Mouse (Mus musculus) cerebellum, adult 11-12 months (tissue): ENCODE data around the gene Trabd2b.

ENCODE experiments used
- DNase-seq: peaks from one replicate; pipeline ENCODE4 v3.0.0; 2022

Trabd2b gene

DNA sequence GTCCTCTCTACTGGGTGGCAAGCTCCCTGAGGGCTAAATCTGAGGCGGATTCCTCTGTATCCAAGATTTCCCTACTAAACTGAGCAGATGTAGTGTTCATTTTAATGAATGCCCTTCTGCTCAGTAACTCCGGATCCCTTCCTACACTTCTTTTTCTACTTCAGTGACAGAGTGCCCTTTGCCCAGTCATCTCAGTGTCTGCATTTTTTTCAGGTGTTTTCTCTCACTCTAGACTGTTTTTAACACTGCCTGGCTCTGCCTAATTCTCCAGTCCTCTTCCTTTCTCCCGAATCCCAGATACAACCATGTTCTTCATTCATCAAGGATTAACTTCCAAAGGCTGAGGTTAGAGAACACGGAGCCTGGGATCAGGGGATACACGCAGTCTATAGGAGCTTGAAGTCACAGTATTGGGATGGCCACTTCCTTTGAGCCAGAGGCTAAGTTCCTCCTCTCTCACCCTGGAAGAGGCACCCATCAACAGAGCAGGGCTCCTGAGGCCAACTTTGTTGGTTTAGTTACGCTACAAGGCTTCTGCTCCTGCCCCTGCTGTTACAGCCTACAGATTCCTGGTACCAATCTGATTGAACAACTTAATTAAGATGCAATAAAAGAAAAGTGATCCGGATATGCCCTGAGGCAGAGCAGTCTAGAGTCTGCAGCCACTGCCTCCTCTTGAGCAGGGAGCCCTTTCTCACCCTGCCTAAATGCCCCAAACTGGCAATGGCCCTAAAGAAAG, 4.4 kb upstream of the Trabd2b start:
- DNase-seq = no peak

DNA sequence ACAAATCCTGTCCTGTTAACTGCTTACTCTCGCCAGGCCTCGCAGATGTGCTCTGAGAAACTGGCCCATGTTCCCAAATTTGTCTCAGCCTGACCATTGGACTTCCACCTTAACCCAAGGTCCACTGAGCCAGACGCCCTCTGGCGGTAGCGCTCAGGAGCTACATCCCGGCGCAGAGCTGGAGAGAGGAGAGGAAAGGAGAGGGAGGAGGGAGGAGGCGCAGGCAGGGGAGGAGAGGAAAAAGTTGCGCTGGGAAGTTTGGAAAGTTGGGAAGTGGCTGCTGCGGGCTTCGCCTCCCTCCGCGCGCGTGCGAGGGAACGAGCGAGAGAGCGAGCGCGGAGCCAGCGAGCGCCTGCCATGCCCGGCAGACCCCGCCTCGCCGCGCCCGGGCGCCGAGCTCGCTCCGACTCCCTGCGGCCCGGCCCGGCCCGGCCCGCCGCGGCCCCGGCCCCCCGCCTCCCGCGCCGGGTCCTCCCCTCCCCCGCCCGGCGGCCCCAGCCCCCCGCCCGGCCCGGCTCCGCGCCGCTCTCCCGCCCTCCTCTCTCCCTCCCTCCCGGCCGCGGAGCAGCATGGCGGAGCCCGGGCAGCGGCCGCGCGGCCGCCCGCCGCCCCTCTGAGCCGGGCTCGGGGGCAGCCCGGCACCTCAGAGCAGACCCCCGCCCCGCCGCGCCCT, 706 bp upstream of the Trabd2b start:
- peak; percentile 56 for DNase-seq

DNA sequence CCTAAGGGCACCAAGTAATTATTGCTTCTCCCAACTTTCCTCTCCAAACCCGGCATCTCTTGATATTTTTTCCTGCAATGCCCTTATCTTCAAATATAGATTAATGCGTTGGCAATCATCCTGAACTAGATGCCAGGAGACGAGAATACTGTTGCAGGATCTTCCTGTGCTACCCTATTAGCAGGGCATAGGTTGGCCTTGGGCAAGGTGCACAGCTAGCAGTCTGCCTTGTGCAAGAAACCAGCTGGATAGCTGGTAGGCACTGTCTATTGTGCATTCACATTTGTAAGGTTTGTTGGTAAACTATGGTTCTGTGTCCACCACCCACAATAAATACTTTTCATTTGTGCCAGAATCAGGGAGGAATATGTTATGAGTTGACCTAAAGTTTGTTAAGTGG, 992 bp downstream of the Trabd2b start:
- no peak for DNase-seq

DNA sequence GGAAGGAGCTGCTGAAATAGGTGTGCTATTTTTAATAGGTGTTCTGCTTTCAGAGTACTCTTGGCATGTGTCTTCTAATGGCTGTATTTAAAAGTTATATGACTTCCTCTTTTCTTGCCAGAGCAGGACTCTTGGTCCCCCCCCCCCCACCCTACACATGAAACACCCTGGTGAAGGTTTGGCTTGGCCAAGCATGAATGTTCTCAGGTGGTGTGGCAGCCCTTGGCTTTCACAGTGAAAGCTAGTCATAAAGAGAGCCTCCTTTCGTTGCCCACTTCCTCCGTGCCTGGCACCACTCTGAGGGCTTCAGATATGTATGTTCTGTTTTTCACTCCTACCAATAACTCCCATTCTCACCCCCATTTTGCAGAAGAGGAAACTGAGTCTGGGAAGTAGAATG, 1.8 kb downstream of the Trabd2b start:
- DNase-seq = no peak

DNA sequence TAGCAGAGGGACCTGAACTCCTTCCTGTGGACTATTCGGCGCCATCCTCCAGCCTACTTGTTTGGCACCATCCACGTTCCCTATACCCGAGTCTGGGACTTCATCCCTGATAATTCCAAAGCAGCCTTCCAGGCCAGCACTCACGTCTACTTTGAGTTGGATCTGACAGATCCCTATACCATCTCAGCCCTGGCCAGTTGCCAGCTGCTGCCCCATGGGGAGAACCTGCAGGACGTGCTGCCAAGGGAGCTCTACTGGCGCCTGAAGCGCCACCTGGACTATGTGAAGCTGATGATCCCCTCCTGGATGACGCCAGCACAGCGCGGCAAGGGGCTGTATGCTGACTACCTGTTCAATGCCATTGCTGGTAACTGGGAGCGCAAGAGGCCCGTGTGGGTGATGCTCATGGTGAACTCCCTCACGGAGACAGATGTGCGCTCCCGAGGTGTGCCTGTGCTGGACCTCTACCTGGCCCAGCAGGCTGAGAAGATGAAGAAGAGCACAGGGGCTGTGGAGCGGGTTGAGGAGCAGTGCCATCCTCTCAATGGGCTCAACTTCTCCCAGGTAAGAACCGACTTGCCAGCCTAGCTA, 2.5 kb downstream of the Trabd2b start:
- no peak for DNase-seq

DNA sequence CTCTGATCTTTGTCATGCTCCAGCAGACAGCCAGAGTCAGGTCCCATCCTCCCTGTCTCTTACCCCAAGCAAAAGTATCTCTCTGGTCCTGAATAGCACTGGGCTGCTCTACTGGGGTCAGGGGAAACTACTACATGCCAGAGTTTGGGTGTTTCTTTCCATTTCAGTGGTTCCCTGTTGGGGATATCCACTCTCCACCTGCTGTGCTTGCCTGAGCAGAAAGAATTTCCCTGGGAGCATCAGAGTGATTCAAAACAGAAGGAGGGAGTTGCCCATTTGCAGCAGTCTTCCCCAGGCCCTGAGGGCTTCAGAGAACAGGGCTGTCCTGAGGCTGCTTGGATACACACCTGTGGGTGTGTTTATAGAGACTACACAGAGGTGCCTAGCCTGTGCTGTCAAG, 3.0 kb downstream of the Trabd2b start:
- no peak for DNase-seq

DNA sequence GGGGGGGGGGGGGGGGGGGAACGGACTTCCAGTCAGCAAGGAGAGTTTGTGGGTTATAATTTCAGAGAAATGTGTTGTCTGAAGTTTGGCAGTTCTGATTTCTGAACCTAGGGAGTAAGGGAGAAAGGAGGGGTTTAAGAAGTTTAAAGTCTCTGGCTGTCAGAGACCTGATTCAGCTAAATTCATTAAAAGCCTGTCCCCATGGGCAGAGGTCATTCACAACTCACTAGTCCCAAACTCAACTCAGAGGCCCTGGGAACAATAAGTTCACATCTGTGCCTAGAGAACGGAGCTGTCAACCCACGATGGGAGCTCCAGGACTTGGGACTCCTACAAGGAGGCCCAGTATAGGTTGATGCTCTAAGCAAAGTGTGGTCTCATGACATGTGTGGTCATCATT, 3.5 kb downstream of the Trabd2b start:
- no peak for DNase-seq

DNA sequence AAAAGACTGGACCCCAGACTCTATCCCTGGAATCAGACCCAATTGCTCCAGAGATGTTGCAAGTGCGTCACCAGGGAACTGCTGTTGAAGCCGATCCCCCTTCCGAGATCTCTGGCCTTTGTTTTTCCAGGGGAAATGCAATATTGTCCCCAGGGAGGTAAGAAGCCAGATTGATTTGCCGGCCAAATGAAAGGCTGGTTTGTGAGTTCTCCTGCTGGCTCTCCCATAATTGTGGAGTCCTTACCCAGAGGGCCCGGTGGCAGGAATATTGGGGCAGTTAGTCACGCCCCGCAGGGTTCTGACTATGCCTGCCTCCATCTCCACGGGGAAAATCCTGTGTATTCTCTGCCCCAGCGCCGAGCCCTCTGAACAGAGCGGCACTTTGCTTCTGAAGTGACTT, 3.9 kb downstream of the Trabd2b start:
- DNase-seq = no peak

DNA sequence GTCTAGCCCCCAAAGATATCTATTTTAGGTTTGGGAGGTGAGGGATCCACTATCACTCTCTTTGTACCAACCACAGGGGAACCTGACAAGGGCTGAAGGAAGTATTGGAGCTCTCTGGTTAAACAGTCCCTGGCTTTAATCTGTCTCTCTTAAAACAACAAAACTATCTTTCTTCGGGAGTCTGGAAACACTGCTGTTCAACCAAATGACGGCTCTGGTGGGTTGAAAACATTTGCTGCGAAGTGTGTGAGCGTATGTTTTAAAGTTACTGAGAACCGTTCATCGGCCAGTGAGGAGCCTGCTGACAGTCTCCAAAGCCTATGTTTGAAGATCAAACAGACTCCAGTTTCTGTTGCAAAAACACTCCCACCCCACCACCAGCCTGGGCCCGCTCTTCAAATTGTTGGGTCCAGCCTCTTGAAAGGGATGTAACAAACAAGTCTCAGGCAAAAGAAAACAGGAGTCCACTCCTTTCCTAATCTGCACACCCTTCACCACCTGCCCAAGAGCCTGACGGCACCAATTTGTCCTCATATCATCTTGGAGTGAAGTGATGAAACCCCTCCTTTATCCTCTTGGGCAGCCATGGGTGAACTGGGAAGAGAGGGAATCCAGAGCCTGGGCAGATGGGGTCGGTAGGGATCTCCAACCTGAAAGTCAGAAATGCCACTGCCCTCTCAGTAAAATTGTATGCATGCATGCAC, 4.6 kb downstream of the Trabd2b start:
- DNase-seq = no peak

DNA sequence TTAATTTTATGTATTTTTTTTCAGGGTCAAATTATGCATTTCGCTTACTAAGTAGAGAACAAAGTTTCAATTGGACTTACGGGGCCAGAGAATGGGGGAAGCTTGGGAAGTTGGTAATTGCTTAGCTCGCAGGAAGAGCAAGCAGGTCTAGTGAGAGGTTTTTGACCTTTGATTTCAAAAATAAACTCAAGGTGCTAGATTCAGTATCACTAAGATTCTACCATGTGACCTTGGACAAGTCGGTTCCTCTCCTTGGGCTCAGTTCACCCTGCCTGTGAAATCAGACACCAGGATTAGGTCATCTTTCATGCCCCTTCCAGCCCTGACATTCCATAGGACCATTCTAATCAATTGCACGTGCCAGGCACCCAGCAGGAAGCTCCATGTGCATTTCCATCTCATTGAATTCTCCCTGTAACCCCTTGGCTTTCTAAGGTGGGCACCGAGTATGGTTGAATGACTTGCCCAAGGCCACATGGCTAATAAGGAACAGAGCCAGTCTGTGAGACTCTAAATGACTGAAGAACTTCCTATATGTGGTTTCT, 5.4 kb downstream of the Trabd2b start:
- DNase-seq = no peak

DNA sequence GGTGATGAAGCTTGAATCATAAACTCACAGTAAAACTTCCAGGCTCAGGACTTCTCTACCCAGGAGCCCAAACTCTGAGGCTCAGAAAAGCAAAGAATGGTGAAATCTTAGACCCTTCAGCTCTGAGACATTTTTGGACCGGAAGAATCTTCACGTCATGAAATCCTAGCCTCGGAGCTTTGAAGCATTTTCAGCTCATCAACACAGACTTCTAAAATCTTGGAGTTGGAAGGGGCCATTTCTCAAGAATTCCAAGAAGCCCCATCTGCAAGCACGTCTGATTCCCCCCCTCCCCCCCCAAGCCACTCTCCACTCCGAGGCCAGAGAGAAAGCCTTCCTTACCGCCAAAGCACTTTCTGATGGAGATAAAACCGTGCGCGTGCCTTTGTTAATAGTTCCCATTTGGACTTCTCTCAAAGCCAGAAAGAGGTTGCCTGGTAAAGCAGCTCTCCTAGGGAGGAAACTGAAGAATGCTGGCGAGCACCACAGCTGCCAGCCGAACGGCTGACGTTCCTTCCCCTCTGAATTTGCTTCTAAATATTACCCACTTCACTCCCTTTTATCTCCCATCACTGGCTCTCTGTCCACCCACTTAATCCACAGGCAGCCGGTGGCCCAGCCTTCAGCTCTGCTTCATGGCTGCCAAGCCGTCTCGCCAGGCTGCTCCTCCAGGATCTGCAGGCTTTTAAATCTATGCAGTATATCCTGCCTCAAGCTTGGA, 9.6 kb downstream of the Trabd2b start:
- no peak for DNase-seq

DNA sequence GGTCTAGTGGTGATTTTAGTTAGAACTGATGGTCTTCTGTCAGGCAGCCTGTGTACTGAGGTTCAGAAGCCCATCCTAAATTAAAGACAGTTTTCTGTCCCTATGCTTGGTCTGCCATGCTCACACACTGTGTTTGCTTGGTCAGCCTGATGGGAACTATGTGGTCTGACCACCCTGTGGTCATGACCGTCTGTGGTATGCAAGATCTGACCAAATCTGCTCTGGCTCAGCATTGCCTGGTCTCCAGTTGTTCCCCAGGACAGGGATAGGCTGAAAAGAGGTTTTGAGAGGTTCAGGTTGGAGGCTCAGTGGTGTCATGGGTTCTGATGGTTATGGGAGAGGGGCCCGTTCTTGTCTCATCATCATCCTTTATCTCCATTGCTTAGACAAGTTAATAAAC, 13.6 kb downstream of the Trabd2b start:
- DNase-seq = no peak

DNA sequence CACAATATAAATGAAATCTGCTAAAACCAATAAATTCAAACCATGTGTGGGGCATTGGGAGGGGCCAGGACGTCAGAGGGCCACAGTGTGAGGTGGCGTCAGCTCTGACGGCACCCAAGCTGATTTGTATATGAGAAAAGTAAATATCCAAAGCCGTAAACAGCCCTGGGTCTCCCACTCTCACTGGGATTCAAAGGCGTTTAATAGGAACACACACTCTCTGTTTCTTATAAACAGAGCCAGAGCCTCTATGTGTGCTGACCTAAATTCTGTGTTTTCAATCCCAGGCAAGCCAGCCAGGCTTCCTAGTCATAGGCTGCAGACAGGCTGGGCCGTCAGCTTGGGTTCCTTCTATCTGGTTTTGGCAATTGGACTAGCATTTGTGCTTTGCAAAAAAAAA, 16.6 kb downstream of the Trabd2b start:
- DNase-seq = no peak

DNA sequence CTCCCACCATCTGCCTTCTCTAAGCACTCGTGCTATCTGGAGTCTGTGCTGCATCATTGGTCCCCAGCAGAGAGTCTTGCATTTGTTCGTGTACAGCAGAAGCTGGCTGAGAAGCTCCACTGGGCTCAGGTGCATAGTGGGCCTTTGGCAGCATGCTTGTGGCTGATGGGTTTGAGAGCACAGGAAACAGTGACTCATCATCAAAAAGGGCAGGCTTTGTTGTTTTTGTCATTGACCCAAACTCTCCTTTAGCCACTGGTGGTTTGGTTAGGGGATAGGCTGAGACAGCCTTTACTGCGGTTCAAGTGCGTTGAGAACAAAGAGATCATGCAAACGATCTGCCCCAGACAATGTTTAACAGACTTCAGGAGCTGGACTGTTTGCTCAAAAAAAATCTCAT, 19.3 kb downstream of the Trabd2b start:
- no peak for DNase-seq

DNA sequence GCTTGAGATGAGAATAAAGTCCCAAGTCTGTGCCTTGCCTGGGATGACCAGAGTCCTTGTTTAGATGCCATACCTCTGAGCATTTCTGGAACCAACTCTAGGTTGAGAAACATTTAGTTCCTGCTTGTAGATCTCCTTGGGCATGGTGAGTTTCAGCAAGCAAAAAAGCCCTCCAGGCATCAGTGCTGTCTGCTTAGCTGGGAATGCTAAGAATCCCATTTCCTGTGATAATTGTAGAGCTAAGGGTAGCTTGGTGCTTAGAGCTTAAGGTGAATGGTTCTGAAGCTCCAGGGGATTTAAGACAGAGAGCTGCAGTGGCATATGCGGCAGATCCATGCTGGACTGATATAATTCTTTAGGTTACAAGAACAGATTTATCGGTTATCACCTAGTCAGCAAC, 26.2 kb downstream of the Trabd2b start:
- DNase-seq = no peak

DNA sequence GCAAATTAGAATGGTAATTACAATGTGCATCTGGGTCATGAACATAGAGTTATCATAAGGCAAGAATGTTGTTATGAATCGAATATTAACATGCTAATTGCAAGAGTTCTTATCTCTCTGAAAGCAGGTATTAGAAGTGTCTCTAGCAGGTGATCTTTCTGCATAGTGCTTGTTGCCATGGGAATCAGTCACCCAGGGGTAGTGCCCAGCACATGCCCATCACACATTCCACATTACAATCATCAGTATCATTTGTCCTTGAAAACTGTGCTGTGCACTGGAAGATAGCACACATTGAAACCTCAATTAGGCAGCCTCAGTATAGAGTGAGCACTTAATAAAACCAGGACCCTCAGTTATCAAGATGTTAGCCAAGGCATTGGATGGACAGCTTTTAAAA, 26.9 kb downstream of the Trabd2b start:
- no peak for DNase-seq

DNA sequence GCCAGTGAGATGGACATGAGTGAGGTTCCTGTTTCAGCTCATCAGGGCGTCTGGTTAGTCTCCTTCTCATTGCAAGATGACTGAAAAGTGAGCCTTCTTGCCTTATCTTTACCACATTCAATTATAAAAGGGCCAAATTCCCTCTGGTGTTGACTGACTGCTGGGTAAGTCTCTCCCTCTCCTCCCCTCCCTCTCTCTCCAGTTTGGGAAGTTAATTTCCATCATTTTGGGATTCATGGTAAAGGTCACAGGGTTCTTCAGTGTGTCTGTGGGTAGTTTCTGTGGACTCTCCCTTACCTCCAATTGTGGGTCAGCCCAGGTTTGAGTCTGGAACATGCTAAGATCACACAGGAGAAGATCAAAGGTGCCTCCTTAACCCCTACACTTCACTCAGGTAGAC, 28.2 kb downstream of the Trabd2b start:
- no peak for DNase-seq

DNA sequence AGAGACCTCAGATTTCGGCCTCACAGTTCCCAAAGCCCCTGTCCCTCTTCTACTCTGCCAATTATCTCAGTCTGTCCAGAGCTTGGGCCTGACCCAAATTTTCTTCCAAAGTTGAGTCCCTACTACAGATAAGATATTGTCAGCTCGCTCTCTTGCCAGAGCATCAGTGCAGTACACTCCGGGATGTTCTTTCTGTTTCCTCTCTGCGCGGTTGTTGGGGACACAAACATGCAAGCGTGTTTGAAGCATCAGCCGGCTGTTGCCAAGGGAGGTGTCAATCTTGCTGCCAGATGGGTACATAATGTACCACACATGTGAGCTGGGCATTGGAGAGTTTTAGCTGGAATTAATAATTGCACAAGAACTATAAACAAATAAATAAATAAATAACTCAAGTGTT, 28.9 kb downstream of the Trabd2b start:
- no peak for DNase-seq

DNA sequence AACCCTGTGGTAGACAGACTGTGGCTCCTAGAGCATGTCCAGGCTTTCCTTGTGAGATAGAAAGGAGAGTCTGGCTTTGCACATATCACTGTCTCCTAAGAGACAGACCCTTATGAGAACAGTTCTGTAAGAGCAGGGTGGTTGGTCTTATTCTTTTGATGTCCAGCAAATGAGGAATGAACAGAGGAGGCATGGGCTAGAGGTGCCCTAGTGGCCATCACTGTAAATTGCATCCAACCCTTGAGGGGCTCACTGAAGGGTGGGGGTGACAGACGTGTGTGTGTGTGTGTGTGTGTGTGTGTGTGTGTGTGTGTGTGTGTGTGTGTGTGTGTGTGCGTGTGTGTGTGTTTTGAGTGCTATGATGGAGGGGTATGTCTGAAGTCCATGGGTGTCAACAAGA, 32.2 kb downstream of the Trabd2b start:
- DNase-seq = no peak

DNA sequence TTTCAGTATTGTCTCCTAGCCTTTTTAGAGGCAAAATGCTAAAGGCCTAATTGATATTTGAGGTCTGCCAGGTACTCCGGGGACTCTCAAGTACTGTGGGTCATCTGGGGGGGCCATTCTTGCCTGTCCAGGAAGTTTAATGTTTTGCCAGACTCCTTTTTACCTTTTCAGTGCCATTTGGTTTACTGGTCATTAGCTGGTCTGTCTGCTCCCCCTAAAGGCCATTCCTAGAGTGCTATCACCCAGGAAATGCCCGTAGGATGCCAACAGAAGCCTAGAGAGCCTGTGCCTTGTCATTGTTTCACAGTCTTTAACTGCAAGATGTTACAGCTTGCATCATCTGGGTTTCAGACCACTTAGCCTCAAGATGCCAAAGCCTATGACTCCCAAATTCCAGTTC, 35.7 kb downstream of the Trabd2b start:
- DNase-seq = no peak

DNA sequence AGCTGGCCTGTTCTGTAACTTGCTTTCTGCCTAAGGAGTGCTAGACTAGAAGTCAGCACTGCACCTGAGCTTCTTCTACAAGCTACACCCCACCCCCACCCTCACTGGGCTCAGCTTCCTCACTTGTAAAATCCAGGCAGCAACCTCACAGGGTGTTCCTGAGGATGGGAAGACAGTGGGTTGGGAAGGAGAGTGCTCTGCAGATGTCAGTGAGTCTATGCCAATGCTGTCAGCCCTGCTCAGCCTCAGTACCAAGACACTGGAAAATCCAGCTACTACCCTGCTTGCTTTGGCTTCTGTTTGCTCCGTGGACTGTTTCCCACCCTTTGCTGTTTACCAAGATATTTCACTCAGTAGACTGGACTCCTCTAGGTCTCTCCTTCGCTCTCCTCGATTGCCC, 36.1 kb downstream of the Trabd2b start:
- no peak for DNase-seq

DNA sequence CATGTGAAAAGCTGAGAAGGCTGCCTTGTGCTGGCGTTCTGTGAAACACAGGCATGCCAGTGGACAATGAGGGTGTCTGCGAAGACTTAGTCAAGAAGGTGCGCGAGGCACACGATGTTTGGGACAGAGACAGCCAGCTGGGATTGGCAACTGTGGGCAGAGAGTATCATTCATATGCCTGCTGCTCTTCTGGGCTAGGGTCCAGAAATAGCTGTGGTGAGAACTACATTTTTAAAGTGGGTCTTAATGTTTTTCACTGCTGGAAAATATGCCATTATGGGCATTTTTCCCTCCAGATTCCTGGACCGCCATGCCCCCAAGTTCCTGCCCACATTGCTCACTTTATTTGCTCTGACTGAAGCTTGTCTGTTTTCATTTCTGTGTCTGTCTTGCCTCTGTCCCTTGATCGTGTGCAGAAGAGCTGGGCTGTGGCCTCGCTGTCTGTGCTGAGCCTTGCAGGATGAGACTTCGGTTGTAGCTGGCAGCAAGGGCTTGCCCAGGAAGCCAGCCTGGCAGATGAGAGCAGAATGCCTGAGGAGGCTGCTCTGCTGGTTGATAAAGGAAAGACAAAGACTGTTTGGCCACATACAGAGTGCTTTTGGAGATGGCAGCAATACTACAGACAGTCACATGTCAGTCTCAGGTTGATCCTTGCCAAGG, 42.0 kb downstream of the Trabd2b start:
- no peak for DNase-seq
